Mouse (Mus musculus) cerebellum, adult 2 months (tissue): ENCODE data around the gene Gins3.

Experiments used
- CTCF ChIP-seq: fragments of 200-500 bp; IDR thresholded peaks from 2 replicates; pipeline ENCODE4 v1.5.1; 2011; ENCODE audit warnings: low read depth, mild to moderate bottlenecking, control low read depth, low read length, moderate library complexity, borderline replicate concordance; ENCODE audit not compliant: insufficient read depth
- POLR2A ChIP-seq: fragments of 200-500 bp; IDR thresholded peaks from 2 replicates; pipeline ENCODE4 v1.6.1; 2011; ENCODE audit warnings: low read length, control low read depth, borderline replicate concordance; ENCODE audit not compliant: insufficient read depth

DNA sequence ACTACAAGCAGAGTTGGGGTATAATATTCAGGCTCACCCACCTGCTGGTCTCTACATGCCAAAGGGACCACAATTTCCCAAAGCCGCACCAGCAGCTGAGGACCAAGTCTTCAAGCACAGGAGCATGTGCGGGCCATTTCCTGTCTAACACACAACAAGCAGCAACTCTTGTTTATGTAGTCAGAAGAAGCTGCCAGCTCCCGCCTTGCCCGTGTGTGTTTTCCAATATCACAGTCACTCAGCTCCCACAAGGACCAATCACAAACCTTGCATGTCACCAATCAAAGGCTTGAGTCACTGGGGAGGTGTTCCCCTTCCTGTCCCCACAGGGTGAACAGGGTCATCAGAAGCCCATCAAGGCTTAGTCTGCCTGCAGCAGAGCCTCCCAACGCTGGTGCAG, 20.1 kb downstream of the Gins3 start:
- no peak for TF ChIP-seq POLR2A
- no peak for TF ChIP-seq CTCF
